Mouse (Mus musculus) spleen, adult 2 months (tissue): ENCODE results near the gene Kdr.

Experiments used
- CTCF ChIP-seq: fragments of 200-500 bp; IDR thresholded peaks from 2 replicates; pipeline ENCODE4 v1.5.1; 2011; ENCODE audit warnings: mild to moderate bottlenecking, inconsistent platforms; ENCODE audit not compliant: insufficient read depth, insufficient read length, insufficient replicate concordance; ENCODE audit errors: extremely low read depth
- POLR2A ChIP-seq: fragments of 200-500 bp; IDR thresholded peaks from 2 replicates; pipeline ENCODE4 v1.6.1; 2011; ENCODE audit warnings: low read depth, low read length, inconsistent platforms

DNA sequence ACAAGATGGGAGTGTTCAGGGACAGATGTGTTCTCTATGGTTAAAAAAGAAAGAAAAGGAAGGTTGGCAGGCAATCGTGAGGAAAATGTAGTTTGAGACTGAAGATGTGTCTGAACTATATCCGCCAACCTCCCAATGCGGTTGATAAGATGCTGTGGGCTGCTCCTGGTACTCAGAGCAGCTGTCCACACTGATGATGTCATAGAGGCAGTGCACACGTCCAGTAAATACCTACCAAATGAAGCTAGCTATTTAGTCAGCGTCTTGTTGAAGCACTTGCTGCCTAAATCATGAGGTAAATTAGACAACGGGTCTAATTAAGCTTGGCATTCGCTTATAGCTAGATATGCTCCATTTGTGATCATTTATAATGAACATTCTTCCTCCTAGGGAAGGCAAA, 28.1 kb upstream of the Kdr start:
- TF ChIP-seq CTCF (no peak), POLR2A (no peak)
